Mouse (Mus musculus): Measurements from ENCODE around the gene Pou5f1.

Pou5f1 gene

GRCm38 (mm10) chr17:35551881-35552414 lies 46.1 kb downstream of the Pou5f1 start, which contains the start of gene Cdsn:
TSS of gene Cdsn (plus strand) at chr17:35552128.
- DNase-seq: no peak

DNA sequence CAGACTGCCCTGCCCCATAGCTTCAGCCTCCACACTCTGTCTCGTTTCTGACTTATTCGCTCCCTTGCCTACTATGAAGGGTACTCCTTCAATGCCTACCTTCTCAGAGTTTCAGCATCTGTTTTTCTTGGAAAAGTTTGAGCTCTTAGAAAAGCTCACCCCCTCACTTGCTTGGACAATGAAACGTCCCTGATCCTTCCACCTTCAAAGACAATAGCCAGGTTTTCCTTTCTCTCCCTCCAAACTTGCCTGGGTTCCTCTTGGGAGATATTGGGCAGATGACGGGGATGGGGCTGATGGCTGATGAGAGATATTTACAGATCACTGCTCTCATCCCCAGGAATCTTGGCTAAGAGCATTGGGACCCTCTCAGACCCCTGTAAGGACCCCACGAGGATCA lies 48.5 kb downstream of the Pou5f1 start:
- no peak for DNase-seq

- DNase-seq: no peak
Observed at GRCm38 (mm10) chr17:35554761-35555397, 49.1 kb downstream of the Pou5f1 start.

DNA sequence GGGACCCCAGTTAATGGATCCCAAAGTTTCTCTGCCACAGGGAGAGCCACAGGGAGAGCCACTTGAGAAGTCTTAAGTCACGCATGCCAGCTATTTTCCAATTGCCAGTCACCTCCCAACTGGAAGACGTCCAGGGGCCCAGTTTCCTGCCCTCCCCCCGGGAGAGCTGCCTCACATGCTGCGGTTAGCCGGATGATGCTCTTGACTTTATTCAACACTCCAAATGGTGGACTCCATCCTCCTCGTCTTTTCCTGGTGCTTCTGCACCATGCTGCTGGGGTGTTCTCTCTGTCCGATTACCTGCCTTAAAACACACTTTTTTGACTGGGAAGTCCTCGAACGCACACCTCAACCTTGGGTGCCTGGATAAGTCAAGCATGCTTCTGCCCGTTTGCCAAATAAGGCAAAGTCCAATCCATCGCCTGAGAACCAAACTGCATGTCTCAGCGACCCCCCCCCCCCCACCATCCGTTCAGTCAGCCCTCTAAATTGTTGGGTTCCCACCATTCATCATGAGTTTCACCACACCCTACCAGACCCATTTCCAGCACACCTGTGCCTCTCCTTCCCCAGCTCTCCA lies 50.5 kb downstream of the Pou5f1 start:
- DNase-seq: no peak

DNA sequence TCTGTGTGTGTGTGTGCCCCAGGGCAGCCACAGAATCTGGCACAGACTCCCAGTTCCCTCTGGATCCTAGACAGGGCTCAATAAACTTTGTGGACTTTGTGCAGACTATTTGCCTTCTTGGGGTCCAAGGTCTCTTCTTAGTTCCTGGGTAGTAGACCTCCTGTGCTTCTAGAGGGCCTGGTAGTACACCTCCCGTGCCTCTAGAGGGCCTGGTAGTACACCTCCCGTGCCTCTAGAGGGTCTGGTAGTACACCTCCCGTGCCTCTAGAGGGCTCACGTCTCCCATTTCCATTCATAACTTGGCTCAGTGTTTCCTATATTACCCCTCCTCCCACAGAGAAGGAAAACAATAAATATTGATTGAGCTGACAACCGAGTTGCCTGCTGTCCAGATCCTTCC lies 51.0 kb downstream of the Pou5f1 start:
- peak; percentile 53 to 71 for DNase-seq

- no peak for DNase-seq
Observed at GRCm38 (mm10) chr17:35557351-35557750, 51.5 kb downstream of the Pou5f1 start.

DNA sequence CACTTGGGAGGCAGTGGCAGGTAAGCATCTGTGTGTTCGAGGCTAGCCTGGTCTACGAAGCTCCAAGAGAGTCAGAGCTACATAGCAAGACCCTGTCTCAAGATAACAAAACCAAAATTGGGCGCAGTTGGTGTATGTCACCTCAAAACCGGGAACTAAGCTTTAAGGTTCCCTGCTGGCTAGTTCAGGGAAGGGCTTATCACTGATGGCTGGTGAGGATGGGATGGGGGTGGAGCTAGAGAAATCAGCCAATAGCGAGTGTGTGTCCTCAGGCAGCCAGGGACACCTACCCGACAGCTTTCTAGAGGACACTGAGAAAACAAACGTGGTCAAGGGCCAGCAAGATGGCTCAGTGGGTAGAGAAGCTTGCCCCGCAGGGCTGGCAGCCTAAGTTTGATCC lies 52.4 kb downstream of the Pou5f1 start:
- DNase-seq: no peak
